ENCODE assay signal across 8 mouse cellular contexts in the genomic region with DNA sequence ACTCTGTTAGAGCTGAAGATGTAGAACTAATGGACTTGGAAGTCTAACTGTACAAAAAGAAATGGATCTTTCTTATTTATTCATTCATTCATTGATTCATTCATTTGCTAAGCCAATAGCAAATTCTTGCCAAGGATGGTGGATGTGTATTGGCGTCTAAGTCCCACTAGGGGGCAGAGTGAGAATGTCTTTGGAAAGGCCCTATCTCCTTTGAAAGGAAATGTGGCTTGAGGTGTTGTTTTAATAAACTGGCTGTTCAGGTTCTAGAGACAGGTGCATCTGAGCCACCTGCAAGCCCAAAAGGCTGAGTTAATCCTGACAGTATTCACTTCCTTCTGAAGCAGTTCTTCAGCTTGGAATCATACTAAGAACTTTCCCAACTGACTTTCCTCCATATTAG. TPM values are rescaled to one million over a fixed set of nuclear protein-coding genes. Genes with fewer than 3 reads are reported as not detected.
A peak's percentile ranks its signal among the peaks of the same experiment; 100 is the strongest.
DNase-seq lines count a peak whose midpoint lies in the region.

No protein-coding gene starts in this region.

- intact Hi-C loops in left cerebral cortex, postnatal 14 days (cut with DNase I): loop anchor here (1.0 kb wide), 1 partner anchor 45 kb away; no protein-coding TSS in a partner anchor

- DNase-seq in adrenal gland, adult 2 months: peak; percentile 54
- no peak for DNase-seq in adrenal gland, postnatal 25 days
- peak; percentile 59 to 67 for DNase-seq in left cerebral cortex, postnatal 14 days (ENCODE audit: low spot score in 2 of 2)
- DNase-seq in left cerebral cortex, adult 11 months (ENCODE audit: low spot score): no peak
- peak; percentile 67 for DNase-seq in MN1 (ENCODE audit: low spot score)
- DNase-seq in embryo, embryonic 11 days: peak; percentile 82
- peak; percentile 45 to 64 for DNase-seq in layer of hippocampus, postnatal 10 days (ENCODE audit: low spot score in 2 of 2)
- peak; percentile 60 for DNase-seq in thymus, postnatal 0 days (ENCODE audit: low spot score)

RNA-seq across cellular contexts. Expression of a gene that starts 5.5 kb away (rescaled TPM):
- under 1 TPM; 0.23 to 0.79 TPM for total RNA-seq in adrenal gland, adult 2 months (2021)
- polyA plus RNA-seq in adrenal gland, adult 2 months (2012; rRNA removed): 0.26 and 0.52 TPM in 2 replicates
- total RNA-seq in adrenal gland, postnatal 25 days (2021): 0.81 and 1.3 TPM in 2 replicates
- total RNA-seq in left cerebral cortex, postnatal 14 days (2021): 1 to 10 TPM; 6.4 to 6.9 TPM
- total RNA-seq in layer of hippocampus, postnatal 10 days (2021): 10 to 100 TPM in 1 of 2 experiments, 1 to 10 TPM in 1; 9.2 to 11.4 TPM
- polyA plus RNA-seq in thymus, postnatal 0 days (2015; fragmentation: Nextera tagmentation; extraction: Ambion mirVana): 2.7 and 3.0 TPM in 2 replicates

RNA-seq across cellular contexts. Expression of a gene that starts 52.6 kb away (rescaled TPM):
- 1 to 10 TPM; 4.1 to 5.6 TPM for total RNA-seq in adrenal gland, adult 2 months (2021)
- 2.6 and 2.9 TPM in 2 replicates for polyA plus RNA-seq in adrenal gland, adult 2 months (2012; rRNA removed)
- total RNA-seq in adrenal gland, postnatal 25 days (2021): 8.3 and 12.8 TPM in 2 replicates
- total RNA-seq in left cerebral cortex, postnatal 14 days (2021): 100 to 1,000 TPM; 465 to 490 TPM
- total RNA-seq in layer of hippocampus, postnatal 10 days (2021): 100 to 1,000 TPM; 355 to 388 TPM
- polyA plus RNA-seq in thymus, postnatal 0 days (2015; fragmentation: Nextera tagmentation; extraction: Ambion mirVana): 3.3 and 3.9 TPM in 2 replicates

Comparison
In these comparisons a context has a peak if more than half of its experiments do, and no peak if none do; other contexts are left out.
1. DNase-seq: peak in adrenal gland, adult 2 months (single experiment), left cerebral cortex, postnatal 14 days (2 of 2), MN1 (single experiment), embryo, embryonic 11 days (single experiment), layer of hippocampus, postnatal 10 days (2 of 2) and thymus, postnatal 0 days (single experiment); none in adrenal gland, postnatal 25 days (single experiment) and left cerebral cortex, adult 11 months (single experiment).
2. RNA of a gene that starts 52.6 kb away (total RNA-seq): 465 to 490 TPM in left cerebral cortex, postnatal 14 days and 355 to 388 TPM in layer of hippocampus, postnatal 10 days; 8.3 to 12.8 TPM in adrenal gland, postnatal 25 days and 4.1 to 5.6 TPM in adrenal gland, adult 2 months; every median in the first group is over 10 times any median in the second.